Mouse (Mus musculus) heart, postnatal 0 days (tissue): ENCODE data around the gene Tssk6.

Experiments
- CTCF ChIP-seq: IDR thresholded peaks from 2 replicates; pipeline ENCODE4 v1.5.1; 2016; ENCODE audit warnings: antibody characterized with exemption, control low read depth, low read depth
- EP300 ChIP-seq: IDR thresholded peaks from 2 replicates; pipeline ENCODE4 v1.6.1; 2016; ENCODE audit warnings: antibody characterized with exemption, low read depth

DNA sequence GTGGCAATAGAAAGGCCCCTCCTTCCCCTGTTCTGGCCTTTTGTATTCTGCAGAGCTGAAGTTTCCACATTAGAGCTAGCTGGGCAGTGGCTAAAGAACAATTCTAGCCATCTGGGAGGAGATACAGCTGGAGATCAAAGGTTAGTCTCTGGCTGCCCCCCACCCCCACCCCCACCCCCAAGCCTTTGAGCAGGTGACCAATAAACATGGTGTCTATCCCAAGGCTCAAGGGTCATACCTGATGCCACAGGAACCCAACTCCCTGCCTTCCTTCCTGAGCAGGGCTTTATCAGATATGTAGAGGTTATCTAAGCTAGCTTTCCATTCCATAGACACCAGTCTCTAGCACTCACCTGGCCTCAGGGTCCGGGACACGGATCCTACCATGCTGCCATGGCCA is 48.3 kb downstream of the Tssk6 start:
- TF ChIP-seq CTCF (no peak), EP300 (no peak)
